Comparison of ENCODE assay signal across 16 mouse cellular contexts in genomic region chr16:6769495-6770237, GRCm38 (mm10).
A peak's percentile ranks its signal among the peaks of the same experiment; 100 is the strongest.
DNase-seq lines count a peak whose midpoint lies in the region; ATAC-seq and TF ChIP-seq lines count a peak whose summit lies in the region.
"Had no signal": no experiment of that assay in that cellular context is flagged by ENCODE, and none has a peak within 500 bp of the region (broad histone marks: within the 10 kb centered on the region; RNA-seq: fewer than 3 reads in every experiment).

No protein-coding gene starts in this region.

- intact Hi-C loops in gastrocnemius, adult 2 months (cut with DNase I): no loop called here

- H3K4me2 ChIP-seq in kidney, embryonic 16.5 days (replicated peaks; ENCODE audit: low read depth, low read length): no peak overlapping the region
- H3K4me2 ChIP-seq: embryonic facial prominence, embryonic 12.5 days; forebrain, embryonic 12.5 days; heart, embryonic 12.5 days; kidney, embryonic 15.5 days had no signal

- H3K36me3 ChIP-seq in kidney, embryonic 16.5 days (ENCODE audit: insufficient read depth, low read length): no peaks in the 10 kb centered on the region
- H3K36me3 ChIP-seq: embryonic facial prominence, embryonic 12.5 days; forebrain, embryonic 12.5 days; heart, embryonic 12.5 days; kidney, embryonic 15.5 days had no signal

- H3K27ac ChIP-seq in kidney, embryonic 16.5 days (ENCODE audit: low read length): no peak overlapping the region
- no peak overlapping the region for H3K27ac ChIP-seq in gastrocnemius, adult 2 months
- H3K27ac ChIP-seq: embryonic facial prominence, embryonic 12.5 days; forebrain, embryonic 12.5 days; kidney, embryonic 15.5 days had no signal

- H3K4me1 ChIP-seq in kidney, embryonic 16.5 days (ENCODE audit: insufficient read depth, low read length): peaks cover 7% of the 10 kb centered on the region; the same call in 1 of the 2 replicates
- H3K4me1 ChIP-seq: embryonic facial prominence, embryonic 12.5 days; heart, embryonic 12.5 days had no signal

- 46% methylated on average over 14 of the region's 14 CpGs for WGBS in kidney, embryonic 16.5 days

- H3K27me3 ChIP-seq in kidney, embryonic 16.5 days (ENCODE audit: insufficient read depth, low read length): no peaks in the 10 kb centered on the region
- H3K27me3 ChIP-seq: embryonic facial prominence, embryonic 12.5 days; forebrain, embryonic 12.5 days; heart, embryonic 12.5 days; kidney, embryonic 15.5 days had no signal

- no peak for ATAC-seq in kidney, embryonic 16.5 days (ENCODE audit: low FRiP score, low TSS enrichment)
- no peak for ATAC-seq in megakaryocyte, adult 5-6 weeks (ENCODE audit: poor library complexity, severe bottlenecking)
- ATAC-seq: CD4-positive, CD25-positive, alpha-beta regulatory T cell, adult 4 months had no signal

- peak; percentile 6 for DNase-seq in kidney, postnatal 10 days
- DNase-seq in embryo, embryonic 10 days (ENCODE audit: low spot score): peak; percentile 8
- DNase-seq in fat pad, adult 2 months (ENCODE audit: extremely low read depth, low read depth, low spot score): peak; percentile 18
- DNase-seq in mesoderm, embryonic 11.5 days (ENCODE audit: low read depth, low spot score): peak; percentile 41
- no peak for DNase-seq in gastrocnemius, adult 2 months
- DNase-seq: gastrocnemius, postnatal 36 days; lung, adult 18-20 months; right cerebral cortex, postnatal 4 days; thymus, adult 18-20 months had no signal

- TF ChIP-seq CTCF in gastrocnemius, adult 2 months (IDR thresholded peaks at IDR 0.05): no peak

- H3K9me3 ChIP-seq in kidney, embryonic 16.5 days (ENCODE audit: low read length): no peaks in the 10 kb centered on the region
- H3K9me3 ChIP-seq: embryonic facial prominence, embryonic 12.5 days; forebrain, embryonic 12.5 days; heart, embryonic 12.5 days; kidney, embryonic 15.5 days had no signal

- H3K4me3 ChIP-seq in kidney, embryonic 16.5 days (ENCODE audit: low read length): no peak overlapping the region
- no peak overlapping the region for H3K4me3 ChIP-seq in gastrocnemius, adult 2 months
- H3K4me3 ChIP-seq: embryonic facial prominence, embryonic 12.5 days; forebrain, embryonic 12.5 days; heart, embryonic 12.5 days; kidney, embryonic 15.5 days had no signal

- no peak overlapping the region for H3K9ac ChIP-seq in kidney, embryonic 16.5 days (replicated peaks; ENCODE audit: low read length)
- H3K9ac ChIP-seq: embryonic facial prominence, embryonic 12.5 days; forebrain, embryonic 12.5 days; heart, embryonic 12.5 days; kidney, embryonic 15.5 days had no signal
